9 mouse cellular contexts compared by ENCODE assay signal in genomic region chr4:129047721-129048421, GRCm38 (mm10). TPM values are rescaled to one million over a fixed set of nuclear protein-coding genes. Genes with fewer than 3 reads are reported as not detected.
A peak's percentile ranks its signal among the peaks of the same experiment; 100 is the strongest.
DNase-seq lines count a peak whose midpoint lies in the region; ATAC-seq and TF ChIP-seq lines count a peak whose summit lies in the region.
"Had no signal": no experiment of that assay in that cellular context is flagged by ENCODE, and none has a peak within 500 bp of the region (broad histone marks: within the 10 kb centered on the region; RNA-seq: fewer than 3 reads in every experiment).

No protein-coding gene starts in this region.

- DNase-seq in lung, adult 18-20 months: no peak
- DNase-seq in embryo, embryonic 11 days: no peak
- no peak for DNase-seq in spleen, adult 18-20 months
- DNase-seq in lung, postnatal 36 days: no peak

- no peak for TF ChIP-seq POLR2A in embryonic fibroblast, embryonic 13.5 days (IDR thresholded peaks at IDR 0.05; ENCODE audit: low read depth, low read length)
- no peak for TF ChIP-seq POLR2A in olfactory bulb, adult 2 months (IDR thresholded peaks at IDR 0.05; ENCODE audit: insufficient read depth, low read depth, low read length)

- peaks cover 39% of the 10 kb centered on the region for H3K27me3 ChIP-seq in lung, embryonic 16.5 days (ENCODE audit: control insufficient read depth, insufficient read depth, low read depth, low read length)
- peaks cover 66% of the 10 kb centered on the region for H3K27me3 ChIP-seq in limb, embryonic 12.5 days

- WGBS in lung, embryonic 16.5 days: 16% methylated on average over 15 of the region's 15 CpGs
- 17% methylated on average over 15 of the region's 15 CpGs for WGBS in limb, embryonic 12.5 days
- WGBS in olfactory bulb, adult 2 months: 27% methylated on average over 15 of the region's 15 CpGs

- H3K36me3 ChIP-seq in lung, embryonic 16.5 days (ENCODE audit: control insufficient read depth, insufficient read depth, low read length): no peaks in the 10 kb centered on the region
- H3K36me3 ChIP-seq in limb, embryonic 12.5 days: no peaks in the 10 kb centered on the region

- H3K9me3 ChIP-seq in lung, embryonic 16.5 days (ENCODE audit: control insufficient read depth, low read length): no peaks in the 10 kb centered on the region
- no peaks in the 10 kb centered on the region for H3K9me3 ChIP-seq in limb, embryonic 12.5 days

- peak overlapping the region; percentile 97 for H3K4me2 ChIP-seq in lung, embryonic 16.5 days (ENCODE audit: low read depth, low read length)
- H3K4me2 ChIP-seq in limb, embryonic 12.5 days: peak overlapping the region; percentile 96

- ATAC-seq in lung, embryonic 16.5 days (ENCODE audit: low read depth): no peak
- ATAC-seq in limb, embryonic 12.5 days (ENCODE audit: insufficient number of reproducible peaks, insufficient read depth, low FRiP score, low TSS enrichment, low read depth): no peak

- no peak overlapping the region for H3K27ac ChIP-seq in lung, embryonic 16.5 days (ENCODE audit: low read length)
- no peak overlapping the region for H3K27ac ChIP-seq in embryonic fibroblast, embryonic 13.5 days (ENCODE audit: insufficient read depth, low read length)
- H3K27ac ChIP-seq in limb, embryonic 12.5 days: no peak overlapping the region
- peak overlapping the region; percentile 74 for H3K27ac ChIP-seq in olfactory bulb, adult 2 months (ENCODE audit: insufficient read depth, low read depth, low read length)
- H3K27ac ChIP-seq: macrophage had no signal

- peaks cover 18% of the 10 kb centered on the region for H3K4me1 ChIP-seq in lung, embryonic 16.5 days (replicated peaks; ENCODE audit: control insufficient read depth, insufficient read depth, low read length)
- H3K4me1 ChIP-seq in embryonic fibroblast, embryonic 13.5 days (ENCODE audit: control insufficient read depth, insufficient read depth, low read length): peaks cover 5% of the 10 kb centered on the region; the same call in 1 of the 2 replicates
- peaks cover 5% of the 10 kb centered on the region; the same call in 1 of the 2 replicates for H3K4me1 ChIP-seq in limb, embryonic 12.5 days (replicated peaks)
- no peaks in the 10 kb centered on the region for H3K4me1 ChIP-seq in olfactory bulb, adult 2 months (ENCODE audit: control insufficient read depth, insufficient read depth, low read length)

- H3K9ac ChIP-seq in lung, embryonic 16.5 days (ENCODE audit: low read length): no peak overlapping the region; the same call in 1 of the 2 replicates
- H3K9ac ChIP-seq in limb, embryonic 12.5 days (replicated peaks): peak overlapping the region; percentile 65

- peak overlapping the region; percentile 46 for H3K4me3 ChIP-seq in lung, embryonic 16.5 days (ENCODE audit: low read length)
- peak overlapping the region; percentile 55 for H3K4me3 ChIP-seq in embryonic fibroblast, embryonic 13.5 days (ENCODE audit: insufficient read depth, low read length)
- peak overlapping the region; percentile 57 for H3K4me3 ChIP-seq in limb, embryonic 12.5 days (replicated peaks)
- peak overlapping the region; percentile 52; the same call in 1 of the 2 replicates for H3K4me3 ChIP-seq in olfactory bulb, adult 2 months (ENCODE audit: insufficient read depth, low read depth, low read length)

- no peak for TF ChIP-seq CTCF in embryonic fibroblast, embryonic 13.5 days (IDR thresholded peaks at IDR 0.05; ENCODE audit: borderline replicate concordance, insufficient read depth, low read length)
- no peak for TF ChIP-seq CTCF in olfactory bulb, adult 2 months (IDR thresholded peaks at IDR 0.05; ENCODE audit: insufficient read depth, low read depth, low read length)

RNA-seq across cellular contexts. Expression of gene Rnf19b, which starts 10.2 kb away (rescaled TPM):
- polyA plus RNA-seq in lung, embryonic 16.5 days (2015; fragmentation: Nextera tagmentation; extraction: Ambion mirVana): 7.1 TPM in 2 replicates
- polyA plus RNA-seq in embryonic fibroblast, embryonic 13.5 days (2011; ENCODE audit: insufficient read length, low read depth, missing spikeins): 49.7 and 62.6 TPM in 2 replicates
- 10.8 and 11.9 TPM in 2 replicates for polyA plus RNA-seq in limb, embryonic 12.5 days (2016; fragmentation: Nextera tagmentation; extraction: Ambion mirVana)
- polyA plus RNA-seq in olfactory bulb, adult 2 months (2012; ENCODE audit: insufficient read depth, insufficient read length, low replicate concordance, missing spikeins): not detected in 2 replicates

RNA-seq across cellular contexts. Expression of gene Ak2, which starts 56.1 kb away (rescaled TPM):
- 173 and 175 TPM in 2 replicates for polyA plus RNA-seq in lung, embryonic 16.5 days (2015; fragmentation: Nextera tagmentation; extraction: Ambion mirVana)
- 95.5 and 107 TPM in 2 replicates for polyA plus RNA-seq in embryonic fibroblast, embryonic 13.5 days (2011; ENCODE audit: insufficient read length, low read depth, missing spikeins)
- polyA plus RNA-seq in limb, embryonic 12.5 days (2016; fragmentation: Nextera tagmentation; extraction: Ambion mirVana): 205 and 213 TPM in 2 replicates
- 173 TPM in 1 of 2 replicates, not detected in the other for polyA plus RNA-seq in olfactory bulb, adult 2 months (2012; ENCODE audit: insufficient read depth, insufficient read length, low replicate concordance, missing spikeins)

RNA-seq across cellular contexts. Expression of gene Tmem54, which starts 57.5 kb away (rescaled TPM):
- 16.3 and 17.7 TPM in 2 replicates for polyA plus RNA-seq in lung, embryonic 16.5 days (2015; fragmentation: Nextera tagmentation; extraction: Ambion mirVana)
- not detected in 2 replicates for polyA plus RNA-seq in embryonic fibroblast, embryonic 13.5 days (2011; ENCODE audit: insufficient read length, low read depth, missing spikeins)
- 4.2 and 4.3 TPM in 2 replicates for polyA plus RNA-seq in limb, embryonic 12.5 days (2016; fragmentation: Nextera tagmentation; extraction: Ambion mirVana)
- polyA plus RNA-seq in olfactory bulb, adult 2 months (2012; ENCODE audit: insufficient read depth, insufficient read length, low replicate concordance, missing spikeins): not detected in 2 replicates
- polyA plus RNA-seq: macrophage had no signal
